Mouse (Mus musculus): ENCODE data around the gene Adgrl3. TPM values are rescaled to one million over a fixed set of nuclear protein-coding genes. Genes with fewer than 3 reads are reported as not detected.

The Adgrl3 gene
- polyA plus RNA-seq, 1 experiment: 3.6 TPM

- Histone ChIP-seq H3K36me3 (ENCODE audit: control insufficient read depth, insufficient read depth, low read length) (no peaks in the 10 kb centered on the region), H3K27me3 (ENCODE audit: control insufficient read depth, insufficient read depth, low read length) (no peaks in the 10 kb centered on the region), H3K27ac (ENCODE audit: insufficient read depth, low read depth, low read length) (no peak overlapping the region), H3K4me3 (ENCODE audit: low read depth, low read length) (no peak overlapping the region), H3K4me1 (ENCODE audit: control insufficient read depth, insufficient read depth, insufficient read length, low read length) (0 out of 2 replicates have a peak, but pooled peaks cover 2% of the 10 kb centered on the region)
- TF ChIP-seq CTCF (IDR thresholded peaks at IDR 0.05; ENCODE audit: extremely low read depth, insufficient read length, insufficient replicate concordance, low read depth, low read length) (no peak), POLR2A (IDR thresholded peaks at IDR 0.05; ENCODE audit: low read depth, low read length) (no peak)
- 32% methylated on average over 3 of the region's 3 CpGs for WGBS
These were observed 416.4 kb downstream of the Adgrl3 start for GRCm38 (mm10) chr5:81436375-81436774.

DNA sequence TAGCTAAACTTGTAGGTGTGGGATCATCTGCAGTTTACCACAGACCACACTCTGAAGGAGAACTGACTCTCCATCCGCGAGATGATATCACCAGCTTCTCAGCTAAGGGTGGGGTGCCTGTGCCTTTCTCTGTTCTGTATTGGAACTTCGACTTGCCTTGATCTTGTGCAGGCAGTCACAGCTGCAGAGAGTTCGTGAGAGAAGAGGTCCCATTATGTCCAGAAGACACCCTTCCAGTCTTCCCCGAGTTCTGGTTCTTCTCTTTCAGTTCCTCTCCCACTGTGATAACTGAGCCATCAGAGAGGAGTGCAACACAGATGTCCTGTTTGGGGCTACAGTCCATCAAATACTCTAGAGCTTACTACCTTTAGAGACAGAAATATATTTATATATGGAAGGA lies 422.2 kb downstream of the Adgrl3 start:
- Histone ChIP-seq H3K27ac (ENCODE audit: insufficient read depth, low read depth, low read length) (no peak overlapping the region), H3K36me3 (ENCODE audit: control insufficient read depth, insufficient read depth, low read length) (no peaks in the 10 kb centered on the region)
- TF ChIP-seq CTCF (IDR thresholded peaks at IDR 0.05; ENCODE audit: extremely low read depth, insufficient read length, insufficient replicate concordance, low read depth, low read length) (no peak), POLR2A (IDR thresholded peaks at IDR 0.05; ENCODE audit: low read depth, low read length) (no peak)

DNA sequence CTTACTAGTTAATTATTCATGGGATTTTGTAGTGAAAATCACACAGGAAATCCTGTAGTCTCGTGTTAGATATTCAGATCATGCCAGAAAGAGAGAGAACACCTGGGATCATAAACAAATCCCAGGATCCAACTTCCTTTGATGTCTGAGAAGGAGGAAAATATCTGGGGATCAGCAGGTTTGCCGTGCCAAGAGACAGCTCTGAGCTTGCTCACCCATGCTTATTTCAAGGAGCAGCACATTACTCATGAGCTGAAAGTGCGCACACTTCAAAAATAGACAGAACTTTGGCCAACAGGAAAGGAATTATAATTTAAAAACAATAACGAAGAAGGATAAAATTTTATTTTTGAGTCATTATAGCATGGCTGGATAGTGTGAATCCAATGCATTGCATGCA lies 446.0 kb downstream of the Adgrl3 start:
- no peaks in the 10 kb centered on the region for H3K27me3 ChIP-seq (ENCODE audit: control insufficient read depth, insufficient read depth, low read length)
- 23% methylated on average over 4 of the region's 4 CpGs for whole genome bisulfite sequencing
- TF ChIP-seq POLR2A (IDR thresholded peaks at IDR 0.05; ENCODE audit: low read depth, low read length) (no peak), CTCF (IDR thresholded peaks at IDR 0.05; ENCODE audit: extremely low read depth, insufficient read length, insufficient replicate concordance, low read depth, low read length) (no peak)
- no peaks in the 10 kb centered on the region for H3K36me3 ChIP-seq (ENCODE audit: control insufficient read depth, insufficient read depth, low read length)
- no peak overlapping the region for H3K4me3 ChIP-seq (ENCODE audit: low read depth, low read length)
- H3K27ac ChIP-seq (ENCODE audit: insufficient read depth, low read depth, low read length): no peak overlapping the region
- H3K4me1 ChIP-seq (ENCODE audit: control insufficient read depth, insufficient read depth, insufficient read length, low read length): no peaks in the 10 kb centered on the region

More for the DNA sequence above, 422.2 kb downstream of the Adgrl3 start:
- Histone ChIP-seq H3K27me3 (ENCODE audit: control insufficient read depth, insufficient read depth, low read length) (no peaks in the 10 kb centered on the region), H3K4me3 (ENCODE audit: low read depth, low read length) (no peak overlapping the region), H3K4me1 (ENCODE audit: control insufficient read depth, insufficient read depth, insufficient read length, low read length) (no peaks in the 10 kb centered on the region)
- WGBS: 81% methylated on average over 5 of the region's 5 CpGs

DNA sequence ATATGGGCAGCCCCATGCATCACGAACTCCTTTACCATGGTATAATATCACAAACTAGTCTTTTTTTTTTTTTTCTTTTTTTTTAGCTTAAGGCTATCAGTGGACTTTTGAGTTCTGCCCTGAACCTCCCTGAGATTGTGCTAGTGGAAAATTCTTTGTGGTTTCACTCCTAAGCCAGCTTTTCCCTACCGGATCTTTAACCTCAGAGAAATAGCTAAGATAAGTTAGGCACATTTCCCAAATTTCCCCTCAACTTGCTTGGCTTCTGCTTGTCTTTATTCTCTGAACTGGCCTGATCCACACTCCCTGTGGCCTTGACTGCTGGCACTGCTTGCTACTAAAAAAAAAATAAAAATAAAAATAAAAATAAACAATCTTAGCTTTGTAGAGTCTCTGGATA lies 454.7 kb downstream of the Adgrl3 start:
- 57% methylated on average over 2 of the region's 2 CpGs for WGBS
- H3K27me3 ChIP-seq (ENCODE audit: control insufficient read depth, insufficient read depth, low read length): no peaks in the 10 kb centered on the region
- peaks cover 3% of the 10 kb centered on the region; the same call in 1 of the 2 replicates for H3K4me1 ChIP-seq (ENCODE audit: control insufficient read depth, insufficient read depth, insufficient read length, low read length)
- no peak overlapping the region for H3K4me3 ChIP-seq (ENCODE audit: low read depth, low read length)
- TF ChIP-seq POLR2A (IDR thresholded peaks at IDR 0.05; ENCODE audit: low read depth, low read length): no peak
- no peak for TF ChIP-seq CTCF (IDR thresholded peaks at IDR 0.05; ENCODE audit: extremely low read depth, insufficient read length, insufficient replicate concordance, low read depth, low read length)
- H3K36me3 ChIP-seq (ENCODE audit: control insufficient read depth, insufficient read depth, low read length): no peaks in the 10 kb centered on the region
- no peak overlapping the region for H3K27ac ChIP-seq (ENCODE audit: insufficient read depth, low read depth, low read length)

DNA sequence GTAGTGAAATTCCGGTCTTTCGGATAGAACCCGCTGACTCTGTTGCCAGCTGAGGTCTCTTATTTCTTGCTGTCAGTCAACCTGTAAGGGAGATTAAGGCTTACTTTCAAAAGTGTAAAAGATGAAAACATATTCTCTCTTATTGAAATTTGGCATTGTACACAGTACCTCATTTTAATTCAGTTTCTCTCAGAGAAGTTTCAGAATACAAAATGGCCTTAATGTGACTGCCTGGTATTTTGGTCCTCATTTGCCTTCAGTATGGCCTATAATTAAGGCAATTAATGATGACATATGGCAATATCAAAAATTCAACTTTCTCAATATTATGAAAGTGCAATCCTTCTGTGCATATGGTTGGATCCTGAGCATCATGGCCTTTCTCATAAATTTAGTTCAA lies 455.5 kb downstream of the Adgrl3 start:
- TF ChIP-seq POLR2A (IDR thresholded peaks at IDR 0.05; ENCODE audit: low read depth, low read length) (no peak), CTCF (IDR thresholded peaks at IDR 0.05; ENCODE audit: extremely low read depth, insufficient read length, insufficient replicate concordance, low read depth, low read length) (no peak)
- 97% methylated on average over 3 of the region's 3 CpGs for WGBS

GRCm38 (mm10) chr5:81475971-81476606 lies 456.2 kb downstream of the Adgrl3 start:
- Histone ChIP-seq H3K4me3 (ENCODE audit: low read depth, low read length) (no peak overlapping the region), H3K27ac (ENCODE audit: insufficient read depth, low read depth, low read length) (no peak overlapping the region), H3K27me3 (ENCODE audit: control insufficient read depth, insufficient read depth, low read length) (no peaks in the 10 kb centered on the region), H3K4me1 (ENCODE audit: control insufficient read depth, insufficient read depth, insufficient read length, low read length) (peaks cover 3% of the 10 kb centered on the region; the same call in 1 of the 2 replicates), H3K36me3 (ENCODE audit: control insufficient read depth, insufficient read depth, low read length) (no peaks in the 10 kb centered on the region)
- WGBS: 14% methylated on average over 8 of the region's 8 CpGs
- TF ChIP-seq POLR2A (IDR thresholded peaks at IDR 0.05; ENCODE audit: low read depth, low read length) (no peak), CTCF (IDR thresholded peaks at IDR 0.05; ENCODE audit: extremely low read depth, insufficient read length, insufficient replicate concordance, low read depth, low read length) (no peak)

More for the DNA sequence above, 455.5 kb downstream of the Adgrl3 start:
- Histone ChIP-seq H3K36me3 (ENCODE audit: control insufficient read depth, insufficient read depth, low read length) (no peaks in the 10 kb centered on the region), H3K4me3 (ENCODE audit: low read depth, low read length) (no peak overlapping the region), H3K27me3 (ENCODE audit: control insufficient read depth, insufficient read depth, low read length) (no peaks in the 10 kb centered on the region), H3K27ac (ENCODE audit: insufficient read depth, low read depth, low read length) (no peak overlapping the region), H3K4me1 (ENCODE audit: control insufficient read depth, insufficient read depth, insufficient read length, low read length) (peaks cover 3% of the 10 kb centered on the region; the same call in 1 of the 2 replicates)

GRCm38 (mm10) chr5:81480911-81481310 lies 461.0 kb downstream of the Adgrl3 start:
- TF ChIP-seq POLR2A (IDR thresholded peaks at IDR 0.05; ENCODE audit: low read depth, low read length) (no peak), CTCF (IDR thresholded peaks at IDR 0.05; ENCODE audit: extremely low read depth, insufficient read length, insufficient replicate concordance, low read depth, low read length) (no peak)
- no peak overlapping the region for H3K27ac ChIP-seq (ENCODE audit: insufficient read depth, low read depth, low read length)
- peaks cover 1% of the 10 kb centered on the region; the same call in 1 of the 2 replicates for H3K4me1 ChIP-seq (ENCODE audit: control insufficient read depth, insufficient read depth, insufficient read length, low read length)
- 94% methylated on average over 3 of the region's 3 CpGs for WGBS
- H3K27me3 ChIP-seq (ENCODE audit: control insufficient read depth, insufficient read depth, low read length): no peaks in the 10 kb centered on the region
- no peaks in the 10 kb centered on the region for H3K36me3 ChIP-seq (ENCODE audit: control insufficient read depth, insufficient read depth, low read length)
- no peak overlapping the region for H3K4me3 ChIP-seq (ENCODE audit: low read depth, low read length)

All from small intestine, adult 2 months (tissue).